Mouse (Mus musculus): ENCODE data around the gene Ptbp3. TPM values are rescaled to one million over a fixed set of nuclear protein-coding genes. Genes with fewer than 3 reads are reported as not detected.

Gene Ptbp3
- polyA plus RNA-seq, 1 experiment from 2014 or later: 40.4 TPM

- Histone ChIP-seq H3K9ac (no peak overlapping the region), H3K36me3 (no peaks in the 10 kb centered on the region), H3K4me2 (replicated peaks) (no peak overlapping the region), H3K4me1 (peaks cover 12% of the 10 kb centered on the region), H3K9me3 (no peaks in the 10 kb centered on the region), H3K27ac (no peak overlapping the region), H3K4me3 (no peak overlapping the region), H3K27me3 (no peaks in the 10 kb centered on the region)
- WGBS: 78% methylated on average over 1 of the region's 1 CpGs
- no peak for ATAC-seq (ENCODE audit: low FRiP score, low read depth)
These were observed 2.7 kb upstream of the Ptbp3 start for GRCm38 (mm10) chr4:59551901-59552300.

GRCm38 (mm10) chr4:59549977-59550560, 905 bp upstream of the Ptbp3 start:
- Histone ChIP-seq H3K27me3 (no peaks in the 10 kb centered on the region), H3K4me1 (peaks cover 20% of the 10 kb centered on the region), H3K4me3 (peak overlapping the region; percentile 90), H3K36me3 (no peaks in the 10 kb centered on the region), H3K9me3 (no peaks in the 10 kb centered on the region), H3K27ac (no peak overlapping the region), H3K4me2 (replicated peaks) (peak overlapping the region; percentile 75), H3K9ac (peak overlapping the region; percentile 82)
- 7% methylated on average over 11 of the region's 11 CpGs for WGBS
- ATAC-seq (ENCODE audit: low FRiP score, low read depth): no peak

GRCm38 (mm10) chr4:59548560-59549174, 497 bp downstream of the Ptbp3 start:
- peak overlapping the region; percentile 75 for H3K4me2 ChIP-seq (replicated peaks)
- peak; percentile 81 for ATAC-seq (ENCODE audit: low FRiP score, low read depth)
- H3K4me3 ChIP-seq: peak overlapping the region; percentile 90
- peak overlapping the region; percentile 94 for H3K27ac ChIP-seq
- H3K4me1 ChIP-seq: peaks cover 20% of the 10 kb centered on the region
- H3K27me3 ChIP-seq: no peaks in the 10 kb centered on the region
- H3K9ac ChIP-seq: peak overlapping the region; percentile 93
- H3K9me3 ChIP-seq: no peaks in the 10 kb centered on the region
- 0% methylated on average over 73 of the region's 83 CpGs for WGBS
- H3K36me3 ChIP-seq: no peaks in the 10 kb centered on the region

- H3K36me3 ChIP-seq: no peaks in the 10 kb centered on the region
- H3K4me2 ChIP-seq (replicated peaks): peak overlapping the region; percentile 75
- peak overlapping the region; percentile 93 for H3K9ac ChIP-seq
- H3K9me3 ChIP-seq: no peaks in the 10 kb centered on the region
- ATAC-seq (ENCODE audit: low FRiP score, low read depth): no peak
- peak overlapping the region; percentile 94; the same call in 1 of the 2 replicates for H3K27ac ChIP-seq
- no peaks in the 10 kb centered on the region for H3K27me3 ChIP-seq
- H3K4me3 ChIP-seq: peak overlapping the region; percentile 90
- peaks cover 20% of the 10 kb centered on the region for H3K4me1 ChIP-seq
- 4% methylated on average over 18 of the region's 18 CpGs for WGBS
These were observed 1.1 kb downstream of the Ptbp3 start for GRCm38 (mm10) chr4:59548011-59548559.

- Histone ChIP-seq H3K4me3 (peak overlapping the region; percentile 90), H3K27me3 (no peaks in the 10 kb centered on the region), H3K4me1 (peaks cover 20% of the 10 kb centered on the region), H3K4me2 (replicated peaks) (peak overlapping the region; percentile 75), H3K9me3 (no peaks in the 10 kb centered on the region), H3K9ac (0 out of 2 replicates have a peak overlapping the region, but pooled peaks have one; percentile 93), H3K36me3 (no peaks in the 10 kb centered on the region), H3K27ac (no peak overlapping the region)
- no peak for ATAC-seq (ENCODE audit: low FRiP score, low read depth)
- 16% methylated on average over 11 of the region's 11 CpGs for WGBS
These were observed 1.9 kb downstream of the Ptbp3 start for GRCm38 (mm10) chr4:59547136-59547889.

- ATAC-seq (ENCODE audit: low FRiP score, low read depth): no peak
- Histone ChIP-seq H3K27ac (no peak overlapping the region), H3K9ac (no peak overlapping the region), H3K4me2 (replicated peaks) (peak overlapping the region; percentile 75; the same call in 1 of the 2 replicates), H3K27me3 (no peaks in the 10 kb centered on the region), H3K4me1 (peaks cover 20% of the 10 kb centered on the region), H3K36me3 (no peaks in the 10 kb centered on the region), H3K9me3 (no peaks in the 10 kb centered on the region), H3K4me3 (no peak overlapping the region)
- 54% methylated on average over 7 of the region's 7 CpGs for WGBS
These were observed 2.7 kb downstream of the Ptbp3 start for GRCm38 (mm10) chr4:59546285-59547071.

GRCm38 (mm10) chr4:59544654-59545053, 4.5 kb downstream of the Ptbp3 start:
- ATAC-seq (ENCODE audit: low FRiP score, low read depth): no peak

GRCm38 (mm10) chr4:59543006-59543405, 6.2 kb downstream of the Ptbp3 start:
- no peak overlapping the region for H3K4me2 ChIP-seq (replicated peaks)
- peaks cover 19% of the 10 kb centered on the region for H3K4me1 ChIP-seq
- no peaks in the 10 kb centered on the region for H3K27me3 ChIP-seq
- no peak overlapping the region for H3K27ac ChIP-seq
- ATAC-seq (ENCODE audit: low FRiP score, low read depth): no peak
- H3K36me3 ChIP-seq: no peaks in the 10 kb centered on the region
- H3K9ac ChIP-seq: no peak overlapping the region
- no peak overlapping the region for H3K4me3 ChIP-seq
- no peaks in the 10 kb centered on the region for H3K9me3 ChIP-seq

More at GRCm38 (mm10) chr4:59544654-59545053, 4.5 kb downstream of the Ptbp3 start:
- peaks cover 20% of the 10 kb centered on the region for H3K4me1 ChIP-seq
- no peak overlapping the region for H3K27ac ChIP-seq
- WGBS: 80% methylated on average over 2 of the region's 2 CpGs
- H3K36me3 ChIP-seq: no peaks in the 10 kb centered on the region
- H3K4me2 ChIP-seq (replicated peaks): no peak overlapping the region
- H3K9ac ChIP-seq: no peak overlapping the region
- H3K4me3 ChIP-seq: no peak overlapping the region
- no peaks in the 10 kb centered on the region for H3K27me3 ChIP-seq
- no peaks in the 10 kb centered on the region for H3K9me3 ChIP-seq

GRCm38 (mm10) chr4:59536281-59536680, 12.9 kb downstream of the Ptbp3 start:
- Histone ChIP-seq H3K27me3 (no peaks in the 10 kb centered on the region), H3K27ac (no peak overlapping the region), H3K36me3 (no peaks in the 10 kb centered on the region), H3K4me3 (no peak overlapping the region), H3K4me1 (no peaks in the 10 kb centered on the region), H3K9ac (no peak overlapping the region), H3K9me3 (no peaks in the 10 kb centered on the region), H3K4me2 (replicated peaks) (no peak overlapping the region)
- no peak for ATAC-seq (ENCODE audit: low FRiP score, low read depth)
- WGBS: 87% methylated on average over 1 of the region's 1 CpGs

- ATAC-seq (ENCODE audit: low FRiP score, low read depth): no peak
- Histone ChIP-seq H3K27ac (no peak overlapping the region), H3K36me3 (no peaks in the 10 kb centered on the region)
These were observed 13.5 kb downstream of the Ptbp3 start for GRCm38 (mm10) chr4:59535624-59536023.

GRCm38 (mm10) chr4:59533268-59533667, 15.9 kb downstream of the Ptbp3 start:
- H3K27me3 ChIP-seq: no peaks in the 10 kb centered on the region
- H3K4me1 ChIP-seq: no peaks in the 10 kb centered on the region
- no peak overlapping the region for H3K4me2 ChIP-seq (replicated peaks)
- 73% methylated on average over 2 of the region's 2 CpGs for WGBS
- ATAC-seq (ENCODE audit: low FRiP score, low read depth): no peak
- H3K9me3 ChIP-seq: no peaks in the 10 kb centered on the region
- H3K9ac ChIP-seq: no peak overlapping the region
- no peak overlapping the region for H3K27ac ChIP-seq
- no peak overlapping the region for H3K4me3 ChIP-seq
- no peaks in the 10 kb centered on the region for H3K36me3 ChIP-seq

More at GRCm38 (mm10) chr4:59535624-59536023, 13.5 kb downstream of the Ptbp3 start:
- Histone ChIP-seq H3K27me3 (no peaks in the 10 kb centered on the region), H3K9ac (no peak overlapping the region), H3K4me2 (replicated peaks) (no peak overlapping the region), H3K4me3 (no peak overlapping the region), H3K9me3 (no peaks in the 10 kb centered on the region), H3K4me1 (no peaks in the 10 kb centered on the region)

All from limb, embryonic 13.5 days (tissue).